Mouse (Mus musculus) monocyte, adult 2 months (primary cell): ENCODE results near the gene Nsl1.
"Not testable (repeated sequence)": the region's sequence is repeated elsewhere in the genome, so short reads cannot be mapped to it uniquely, and the experiment has no call there.

Source experiments
- DNase-seq, 2 experiments: peaks; one replicate each; pipeline ENCODE4 v3.0.0; 2022; ENCODE audit warnings: low spot score in 2 of 2, low read depth in 1 of 2

The Nsl1 gene

GRCm38 (mm10) chr1:191062781-191063485, at the start of gene Nsl1, which contains the start of gene Tatdn3:
Nsl1 (plus strand) TSS chr1:191063012.
Tatdn3 (minus strand) TSS chr1:191062932.
- DNase-seq = peak; percentile 70 to 91

- no peak for DNase-seq
Measured at GRCm38 (mm10) chr1:191014271-191014670, 48.5 kb upstream of the Nsl1 start.

- no peak for DNase-seq
Measured at GRCm38 (mm10) chr1:191019803-191020202, 43.0 kb upstream of the Nsl1 start.

GRCm38 (mm10) chr1:191020217-191020924, 42.4 kb upstream of the Nsl1 start:
- no peak for DNase-seq

- no peak for DNase-seq
Measured at GRCm38 (mm10) chr1:191021016-191021415, 41.8 kb upstream of the Nsl1 start.

GRCm38 (mm10) chr1:191023140-191023539, 39.7 kb upstream of the Nsl1 start:
- no peak for DNase-seq

- DNase-seq = not testable (repeated sequence)
Measured at GRCm38 (mm10) chr1:191023806-191024205, 39.0 kb upstream of the Nsl1 start.

GRCm38 (mm10) chr1:191025016-191026012, 37.5 kb upstream of the Nsl1 start:
- DNase-seq = no peak

- peak; percentile 96 to 97 for DNase-seq
Measured at GRCm38 (mm10) chr1:191026021-191026713, 36.6 kb upstream of the Nsl1 start, which contains the start of gene Flvcr1. Flvcr1 (minus strand) TSS chr1:191026158.

- DNase-seq = no peak
Measured at GRCm38 (mm10) chr1:191030182-191030581, 32.6 kb upstream of the Nsl1 start.

- not testable (repeated sequence) for DNase-seq
Measured at GRCm38 (mm10) chr1:191030922-191031425, 31.8 kb upstream of the Nsl1 start.

- DNase-seq = no peak
Measured at GRCm38 (mm10) chr1:191035649-191036048, 27.2 kb upstream of the Nsl1 start.

GRCm38 (mm10) chr1:191036554-191037334, 26.1 kb upstream of the Nsl1 start, which contains the start of gene Spata45:
Spata45 (plus strand) TSS chr1:191036639.
- DNase-seq = no peak

- no peak for DNase-seq
Measured at GRCm38 (mm10) chr1:191037999-191038398, 24.8 kb upstream of the Nsl1 start.

- DNase-seq = no peak
Measured at GRCm38 (mm10) chr1:191041352-191041751, 21.5 kb upstream of the Nsl1 start.

GRCm38 (mm10) chr1:191042106-191042505, 20.7 kb upstream of the Nsl1 start:
- no peak for DNase-seq

- no peak for DNase-seq
Measured at GRCm38 (mm10) chr1:191042688-191043087, 20.1 kb upstream of the Nsl1 start.

GRCm38 (mm10) chr1:191045264-191045663, 17.5 kb upstream of the Nsl1 start:
- DNase-seq = no peak

GRCm38 (mm10) chr1:191046231-191046824, 16.5 kb upstream of the Nsl1 start:
- DNase-seq = no peak
